Mouse (Mus musculus): ENCODE measurements around the gene Ccser2.

Gene Ccser2

DNA sequence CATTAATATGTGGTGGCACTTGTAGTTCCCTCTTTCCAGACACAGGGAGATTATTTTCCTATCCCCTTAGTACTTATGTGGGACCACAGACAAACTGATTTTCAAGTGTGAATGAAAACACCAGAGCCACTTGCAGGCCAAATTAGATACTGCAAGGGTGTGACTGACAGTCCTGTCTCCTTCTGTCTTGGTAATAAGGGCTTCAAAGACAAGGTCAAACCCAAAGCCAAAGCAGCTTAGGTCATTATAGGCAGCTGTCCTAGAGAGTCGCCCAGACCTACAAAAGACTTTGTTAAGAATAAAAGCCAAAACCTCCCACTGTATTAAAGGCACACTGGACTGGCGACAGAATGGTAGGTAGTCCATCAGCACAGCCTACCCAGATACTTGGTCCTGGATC, 30.6 kb downstream of the Ccser2 start:
- DNase-seq (ENCODE audit: low spot score in 2 of 2), result no peak

DNA sequence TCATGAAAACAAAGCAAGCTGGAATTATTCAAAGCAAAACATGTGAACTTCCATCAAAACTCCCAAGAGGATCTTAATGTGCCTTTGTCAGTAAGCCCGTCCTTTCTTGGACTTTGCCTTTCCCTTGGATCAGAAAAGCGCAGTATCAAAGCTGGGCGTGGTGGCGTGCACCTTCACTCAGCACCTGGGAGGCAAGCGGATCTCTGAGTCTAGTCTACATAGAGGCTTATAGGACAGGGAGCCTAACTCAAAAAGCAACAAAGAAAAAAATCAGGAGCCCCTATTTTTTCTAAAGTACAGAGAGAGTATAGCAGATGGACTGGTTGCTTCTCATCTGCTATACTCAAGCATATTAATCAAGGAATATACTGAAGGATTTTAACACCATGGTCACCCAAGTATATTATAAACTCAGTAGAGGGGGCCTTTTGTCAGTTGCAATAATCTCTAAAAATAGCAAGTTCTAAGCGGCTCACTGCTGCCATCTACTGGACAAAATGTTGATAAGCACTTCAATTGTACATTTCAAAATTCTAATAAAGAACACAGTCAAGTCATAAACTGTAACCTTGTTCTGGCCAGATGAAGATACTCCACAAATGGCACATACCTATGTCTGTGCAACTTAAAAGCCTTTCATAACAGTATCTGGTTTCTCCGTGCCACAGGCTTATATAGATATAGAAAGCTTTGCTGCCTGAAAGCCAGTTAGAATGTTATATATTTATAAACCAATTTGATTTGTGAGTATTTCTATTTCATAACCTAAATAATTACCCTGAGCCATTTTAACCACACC, 31.3 kb downstream of the Ccser2 start:
- no peak for DNase-seq (ENCODE audit: low spot score in 2 of 2)

DNA sequence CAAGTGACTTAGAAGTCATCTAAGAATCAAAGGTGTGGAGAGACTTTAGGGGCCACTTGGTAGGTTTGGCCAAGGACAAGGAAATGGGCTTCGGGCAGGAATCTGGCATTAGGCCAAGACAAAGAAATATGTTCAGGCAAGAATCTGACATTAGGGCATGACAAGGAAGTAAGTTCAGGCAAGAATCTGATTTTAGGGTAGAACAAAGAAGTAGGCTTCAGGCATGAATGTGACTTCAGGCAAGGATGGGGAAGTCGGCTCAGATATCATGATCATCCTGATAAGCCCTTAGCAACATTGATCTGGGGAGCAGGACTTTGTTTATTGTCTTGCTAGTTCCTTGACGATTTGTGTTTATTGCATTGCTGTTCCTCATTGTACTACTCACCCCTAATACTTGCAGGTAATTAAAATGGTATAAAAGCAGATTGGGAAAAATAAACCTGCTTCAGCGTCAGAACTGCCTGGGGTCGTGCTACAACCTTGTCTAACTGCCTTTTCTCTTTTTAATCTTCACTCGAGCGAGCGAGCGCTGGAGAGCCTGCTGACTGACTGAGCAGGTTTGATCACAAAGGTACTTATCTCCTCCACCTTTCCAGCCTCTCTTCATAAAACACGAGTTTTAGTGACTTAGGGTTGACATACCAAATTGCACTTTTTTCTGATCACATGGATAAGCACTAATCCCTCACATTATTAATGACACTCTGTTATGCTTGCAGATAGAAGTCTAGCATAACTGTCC, 35.8 kb downstream of the Ccser2 start:
- no peak for DNase-seq (ENCODE audit: low spot score in 2 of 2)

DNA sequence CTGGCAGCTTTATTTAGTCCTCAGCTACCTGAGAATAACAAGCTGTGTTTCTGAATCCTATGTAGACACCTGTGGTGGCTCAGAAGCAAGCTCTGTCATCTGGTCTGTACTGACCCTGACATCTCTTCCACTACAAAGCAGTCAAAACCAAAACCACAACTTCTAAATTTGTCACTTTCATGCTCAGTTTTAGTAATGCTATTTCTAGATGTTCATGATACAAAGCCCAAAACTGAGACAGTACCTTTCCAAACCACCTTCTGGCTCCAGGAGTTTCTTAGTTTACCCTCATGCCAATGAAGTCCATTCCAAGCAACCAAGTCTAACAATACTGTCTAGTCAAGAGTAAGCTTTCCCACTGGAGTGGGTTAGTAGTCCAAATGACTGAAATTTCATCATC, 36.5 kb downstream of the Ccser2 start:
- DNase-seq (ENCODE audit: low spot score in 2 of 2), result no peak

DNA sequence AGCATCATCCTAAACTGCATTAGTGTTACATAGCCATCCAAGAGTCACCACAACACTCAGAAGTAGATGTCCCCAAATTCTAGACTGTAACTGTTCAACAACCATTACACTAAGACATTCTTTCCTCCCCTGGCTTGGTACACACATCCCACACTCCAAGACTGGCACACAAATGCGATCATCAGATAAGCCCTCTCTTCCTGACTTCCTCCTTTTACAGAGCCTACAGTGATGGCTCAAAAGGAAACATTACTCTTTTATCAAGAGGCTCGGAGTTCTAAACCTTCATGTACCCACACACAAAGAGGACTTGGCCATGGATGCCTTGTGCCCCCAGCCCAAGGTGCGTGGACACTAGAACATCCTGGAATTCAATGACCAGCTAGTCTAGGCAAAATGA, 45.2 kb downstream of the Ccser2 start:
- no peak for DNase-seq (ENCODE audit: low spot score in 2 of 2)

DNA sequence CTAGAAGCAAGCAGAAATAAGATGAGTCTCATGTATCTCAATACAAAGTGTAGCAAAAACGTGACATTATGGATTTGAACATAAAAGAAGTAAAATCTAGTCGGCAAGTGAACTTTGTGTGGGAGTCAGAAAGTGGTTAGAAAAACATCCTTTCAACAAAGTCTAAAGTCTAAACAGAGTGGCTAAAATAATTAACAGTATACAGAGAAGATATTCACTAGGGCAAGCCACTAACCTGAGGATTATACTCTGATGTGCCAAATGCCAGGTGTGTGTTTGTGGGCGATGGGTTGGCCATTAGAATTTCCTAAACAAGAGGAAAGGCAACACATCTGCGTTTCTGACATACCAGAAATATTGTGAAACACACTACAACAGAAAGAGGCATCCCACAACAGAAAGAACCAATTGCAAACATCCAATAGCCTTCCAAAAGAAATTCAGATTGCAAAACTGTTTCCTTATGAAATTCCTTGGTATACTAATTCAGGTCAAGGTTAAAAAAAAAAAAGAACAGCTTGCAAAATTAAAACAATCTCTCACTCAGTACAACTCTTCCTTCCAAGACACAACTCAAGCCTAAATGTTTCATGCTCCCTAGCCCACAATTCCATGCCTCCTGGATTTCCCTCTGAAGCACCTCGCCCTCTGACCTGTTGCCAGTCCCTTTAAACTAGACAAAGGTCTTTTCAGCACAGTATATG, 47.1 kb downstream of the Ccser2 start:
- no peak for DNase-seq (ENCODE audit: low spot score in 2 of 2)

DNA sequence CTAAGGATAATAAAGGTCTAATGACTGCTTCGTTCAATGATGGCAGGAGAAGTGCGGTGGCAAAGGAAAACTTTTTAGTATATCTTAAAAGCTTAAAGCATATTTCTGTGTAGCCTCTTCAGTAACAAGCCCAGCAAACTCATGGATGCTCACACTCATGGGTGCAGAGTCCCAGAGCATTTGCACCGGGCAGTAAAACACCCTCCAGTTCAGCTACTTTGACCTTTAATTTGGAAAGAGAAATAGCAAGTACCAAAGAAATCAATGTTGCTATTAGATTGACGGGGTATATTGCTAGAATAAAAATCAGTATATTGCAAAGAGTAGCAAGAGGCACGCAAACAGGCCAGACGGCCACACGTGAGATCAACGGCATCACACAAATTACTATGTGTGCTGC, 48.7 kb downstream of the Ccser2 start:
- DNase-seq (ENCODE audit: low spot score in 2 of 2), result no peak

DNA sequence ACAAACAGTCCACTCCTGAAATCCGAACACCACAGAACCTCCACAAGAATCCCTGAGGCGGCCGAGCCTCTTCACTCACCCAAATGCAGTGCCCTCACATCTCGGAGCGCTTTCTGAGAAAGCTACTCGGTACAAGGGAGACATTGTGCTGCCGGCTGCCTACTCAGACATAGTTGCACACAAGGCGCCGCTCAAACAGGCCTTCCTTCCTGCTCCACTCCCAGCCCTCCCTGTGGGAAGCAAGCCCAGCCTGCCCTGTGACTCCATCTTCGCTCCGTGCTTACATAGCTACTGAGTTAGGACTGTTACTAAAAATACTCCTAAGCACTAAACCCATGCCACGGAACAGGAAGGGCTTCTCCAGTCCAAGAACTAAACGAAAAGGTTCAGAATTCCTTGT, 49.4 kb downstream of the Ccser2 start:
- peak; percentile 42 to 44 for DNase-seq (ENCODE audit: low spot score in 2 of 2)

DNA sequence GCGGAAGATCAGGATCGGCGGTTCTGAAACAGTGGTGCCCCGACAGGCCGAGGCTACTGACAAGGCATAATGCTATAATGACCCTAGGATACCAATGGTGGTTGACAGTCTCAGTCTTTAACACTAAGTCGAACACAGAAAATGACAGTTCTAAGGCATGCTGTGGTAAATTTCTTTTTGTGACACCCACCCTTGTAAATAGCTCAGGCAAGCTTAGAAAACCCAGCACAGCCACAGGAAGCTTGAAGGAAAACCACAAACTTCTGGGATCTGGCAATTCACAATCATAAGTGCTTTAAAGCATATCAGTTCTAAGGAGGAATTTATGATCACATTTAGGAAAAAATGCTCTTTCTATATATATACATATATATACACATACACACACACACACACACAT, 53.4 kb downstream of the Ccser2 start:
- DNase-seq (ENCODE audit: low spot score in 2 of 2), result no peak

DNA sequence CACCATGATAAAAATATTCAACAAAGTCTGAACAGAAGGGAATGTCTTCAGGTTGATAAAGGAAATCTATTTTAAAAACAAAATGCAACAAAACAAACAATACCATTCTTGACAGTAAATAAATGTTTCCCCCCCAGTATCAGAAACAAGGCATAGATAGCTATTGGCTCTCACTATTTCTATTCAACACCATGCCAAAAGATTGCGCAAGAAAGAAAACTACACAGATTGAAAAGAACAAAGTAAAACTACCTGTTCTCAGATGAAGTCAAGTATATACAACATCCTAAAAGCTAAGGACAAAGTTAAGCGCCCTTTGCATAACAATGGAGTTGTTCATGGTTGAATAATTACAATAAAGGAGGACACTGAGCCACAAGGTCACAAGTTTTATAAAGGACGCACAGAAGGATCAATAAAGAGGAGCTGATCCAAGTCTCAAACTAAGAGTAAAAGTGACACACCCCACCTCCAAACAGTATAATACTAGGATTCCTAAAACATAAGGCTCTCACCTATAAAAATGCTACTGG, 54.0 kb downstream of the Ccser2 start:
- no peak for DNase-seq (ENCODE audit: low spot score in 2 of 2)

DNA sequence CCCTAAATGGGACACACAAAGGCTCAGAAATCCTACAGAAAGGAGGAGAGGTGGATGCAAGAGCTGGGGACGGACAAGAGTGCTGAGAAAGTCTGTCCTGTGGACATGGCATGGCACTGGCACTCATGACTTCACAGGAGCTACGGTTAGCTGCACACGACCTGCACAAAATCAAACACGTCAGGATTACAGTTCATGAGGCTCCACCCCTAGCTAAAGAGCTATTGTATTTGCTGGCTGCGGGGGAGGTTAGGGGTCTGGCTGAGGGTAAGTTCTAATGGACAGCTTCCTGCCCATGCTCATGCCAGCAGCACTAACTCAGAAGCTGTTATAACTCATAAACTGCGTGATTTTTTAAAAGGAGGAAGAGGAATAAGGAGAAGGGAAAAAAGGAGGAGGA, 56.8 kb downstream of the Ccser2 start:
- no peak for DNase-seq (ENCODE audit: low spot score in 2 of 2)

DNA sequence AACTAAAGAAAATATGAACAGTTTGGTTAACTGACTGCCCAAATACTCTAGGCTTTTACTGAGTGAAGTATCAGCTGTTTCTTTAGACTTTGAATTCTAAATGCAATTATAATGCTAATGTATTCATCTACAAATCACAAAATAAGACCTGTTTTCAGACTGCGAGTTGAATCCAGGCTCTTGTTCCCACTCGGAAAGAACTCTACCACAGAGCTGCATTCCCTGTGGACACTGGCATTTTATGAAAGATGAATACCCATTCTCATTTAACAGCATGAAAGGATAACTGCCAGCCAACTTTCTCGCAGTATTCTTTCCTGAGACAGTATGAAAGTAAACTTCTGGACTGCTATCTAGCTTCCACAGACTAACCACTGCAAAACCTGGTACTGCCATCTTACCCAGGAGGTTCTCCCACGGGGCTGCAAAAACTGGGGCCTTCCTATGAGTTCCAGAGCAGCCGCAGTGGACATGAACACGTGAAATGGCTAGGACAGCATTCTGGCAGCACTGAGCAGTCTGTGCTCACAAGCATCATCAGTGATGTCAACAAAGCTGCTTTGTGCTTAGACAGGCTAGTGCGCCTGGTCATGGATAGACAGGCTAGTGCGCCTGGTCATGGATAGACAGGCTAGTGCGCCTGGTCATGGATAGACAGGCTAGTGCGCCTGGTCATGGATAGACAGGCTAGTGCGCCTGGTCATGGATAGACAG, 62.6 kb downstream of the Ccser2 start:
- no peak for DNase-seq (ENCODE audit: low spot score in 2 of 2)

DNA sequence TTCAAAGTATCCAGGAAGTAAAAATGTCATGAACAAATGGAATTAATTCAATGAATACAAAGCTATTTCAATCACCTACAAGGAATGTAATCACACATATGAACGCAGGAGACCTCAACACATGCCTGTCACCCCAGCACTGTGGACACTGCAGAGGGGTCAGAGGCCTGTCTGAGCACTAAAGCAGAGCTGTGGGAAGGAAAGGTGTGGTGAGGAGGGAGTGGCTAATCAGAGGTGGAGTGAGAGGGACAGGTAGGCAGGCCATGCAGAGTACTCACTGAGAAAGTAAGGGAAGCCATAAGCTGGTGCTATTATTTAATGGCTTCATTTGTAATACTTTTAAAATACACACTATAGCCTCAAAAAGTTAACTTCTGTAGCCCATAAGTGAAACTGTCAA, 64.4 kb downstream of the Ccser2 start:
- DNase-seq (ENCODE audit: low spot score in 2 of 2), result no peak

DNA sequence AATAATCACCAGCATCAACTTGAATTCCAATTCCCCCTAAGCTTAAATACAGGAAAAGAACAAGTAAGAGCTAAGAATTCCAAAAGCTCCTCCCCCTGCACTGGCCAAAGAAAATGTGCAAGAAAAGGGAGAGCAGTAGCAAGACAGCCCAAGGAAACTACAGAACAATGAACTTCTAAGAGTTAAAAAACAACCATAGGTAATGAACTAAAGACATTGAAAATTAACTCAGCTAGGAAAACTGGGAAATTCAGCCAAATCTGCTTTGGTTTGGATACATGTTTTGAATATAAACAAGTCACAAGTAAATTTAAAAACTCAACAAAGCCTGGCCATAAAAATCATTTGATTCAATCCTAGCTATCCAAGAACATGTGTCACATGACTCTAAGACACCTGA, 67.7 kb downstream of the Ccser2 start:
- no peak for DNase-seq (ENCODE audit: low spot score in 2 of 2)

DNA sequence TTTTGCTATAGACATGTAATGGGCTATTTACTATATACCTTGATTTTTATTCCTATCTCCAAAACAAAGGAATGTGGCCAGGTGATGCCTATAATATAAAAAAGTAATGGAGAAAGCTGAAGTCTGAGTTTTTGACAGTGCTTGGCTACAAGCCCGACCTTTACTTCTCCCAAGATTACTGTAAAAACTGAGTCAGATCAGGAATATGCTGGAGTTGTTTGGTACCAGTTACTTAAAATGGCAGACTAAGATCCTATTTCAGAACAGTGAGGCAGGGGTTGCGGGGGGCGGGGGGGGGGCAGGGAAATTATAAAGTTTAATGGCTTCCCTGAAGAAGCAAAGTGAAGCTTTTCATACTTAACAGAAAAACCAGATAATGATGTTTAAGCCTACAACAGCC, 73.9 kb downstream of the Ccser2 start:
- DNase-seq (ENCODE audit: low spot score in 2 of 2), result no peak

DNA sequence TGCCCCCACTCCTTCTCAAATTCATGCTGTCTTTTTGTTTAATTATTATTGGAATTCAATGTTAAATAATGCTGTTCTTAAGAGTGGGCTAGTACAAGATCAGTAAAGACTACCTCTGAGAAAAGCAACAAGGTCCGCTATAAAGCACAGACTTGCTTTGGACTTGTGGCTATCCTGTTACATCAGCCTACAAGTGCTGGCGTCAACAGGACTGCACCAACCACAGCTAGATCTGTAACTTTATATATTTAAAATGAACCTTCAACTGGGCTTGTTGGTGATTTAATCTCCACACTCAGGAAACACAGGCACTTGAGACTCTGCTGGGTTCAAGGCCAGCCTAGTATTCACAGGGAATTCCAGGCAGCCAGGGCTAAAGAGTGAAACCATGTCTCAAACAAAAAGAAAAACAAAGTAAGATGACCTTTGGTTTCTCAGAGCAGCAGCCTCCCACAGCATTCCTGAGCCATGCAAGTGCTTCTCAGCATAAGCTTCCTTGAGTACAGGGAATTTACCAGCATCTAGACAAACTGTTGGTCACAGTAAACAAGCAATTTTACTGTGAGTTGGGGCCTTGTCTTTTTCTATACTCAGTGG, 75.7 kb downstream of the Ccser2 start:
- DNase-seq (ENCODE audit: low spot score in 2 of 2), result no peak

DNA sequence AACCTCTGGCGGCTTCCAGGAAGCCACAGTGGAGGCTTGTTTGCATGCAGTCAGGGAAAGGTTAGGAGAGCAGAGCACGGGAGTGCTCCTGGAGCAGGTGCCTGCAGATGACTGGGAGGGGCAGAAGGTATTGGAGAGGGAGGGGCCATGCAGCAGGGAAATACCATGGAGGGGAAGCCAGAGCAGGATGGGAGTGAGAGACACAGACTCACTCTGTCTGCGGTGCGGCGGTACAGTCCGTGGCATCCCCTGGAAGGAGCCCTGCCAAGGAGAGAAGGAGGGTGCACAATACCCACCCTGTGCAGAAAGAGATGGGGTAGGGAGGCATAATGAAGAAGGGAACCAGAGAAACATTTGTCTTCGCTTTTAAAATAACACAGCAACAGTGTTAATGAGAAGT, 78.4 kb downstream of the Ccser2 start:
- DNase-seq (ENCODE audit: low spot score in 2 of 2), result no peak

DNA sequence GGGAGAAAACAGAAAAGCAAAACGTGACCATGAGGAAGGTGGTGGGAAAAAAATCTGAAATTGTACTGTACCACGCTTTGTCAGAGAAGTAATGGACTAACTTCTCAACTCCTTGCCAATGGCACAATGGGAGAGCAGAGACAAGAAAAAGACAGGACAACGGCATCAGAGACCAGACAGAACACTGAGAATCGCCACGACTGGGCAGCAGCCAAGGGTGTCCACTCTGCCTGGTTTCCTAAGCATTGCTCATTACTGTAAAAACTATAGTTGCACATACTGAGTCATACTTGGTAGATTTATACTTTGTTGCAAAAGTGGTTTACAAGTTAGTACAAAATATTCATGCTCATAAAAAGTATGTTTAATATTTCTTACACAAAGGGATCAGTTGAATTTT, 82.9 kb downstream of the Ccser2 start:
- DNase-seq (ENCODE audit: low spot score in 2 of 2), result no peak

DNA sequence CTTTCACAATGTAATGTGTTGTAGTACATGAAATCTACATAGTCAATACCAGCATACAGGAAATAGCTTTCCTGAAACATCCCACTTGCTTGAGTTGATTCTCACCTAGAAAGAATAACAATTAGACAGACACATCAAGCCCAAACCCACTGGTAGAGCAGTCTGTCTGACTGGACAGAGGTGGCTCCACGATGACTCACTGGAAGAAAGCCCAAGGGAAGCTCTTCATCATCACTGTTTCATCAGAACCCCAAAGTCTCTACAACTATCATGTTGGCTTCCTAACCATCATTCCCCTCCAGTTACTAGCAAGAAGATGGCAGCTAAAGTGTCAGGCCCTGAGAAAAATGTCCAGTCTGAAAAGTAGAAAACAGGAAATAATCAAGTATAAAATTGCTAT, 83.5 kb downstream of the Ccser2 start:
- no peak for DNase-seq (ENCODE audit: low spot score in 2 of 2)

DNA sequence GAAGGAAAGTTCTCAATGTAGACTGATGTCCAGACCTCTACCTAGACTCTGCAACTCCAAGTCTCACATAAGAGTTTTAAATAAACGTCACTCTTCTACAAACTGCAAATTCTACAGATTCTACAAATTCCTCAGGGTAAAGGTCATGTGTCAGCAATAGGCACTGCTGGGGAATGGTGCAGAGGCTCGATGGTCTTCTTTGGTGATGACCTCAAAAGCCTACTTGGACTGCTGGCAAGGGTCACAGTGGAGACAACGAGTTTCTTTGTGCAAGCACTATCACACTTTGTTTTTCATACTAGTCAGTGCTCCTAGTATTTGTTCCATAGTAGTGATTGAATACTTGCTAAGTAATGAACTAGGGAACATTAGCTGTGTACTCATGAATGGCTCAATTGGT, 85.0 kb downstream of the Ccser2 start:
- no peak for DNase-seq (ENCODE audit: low spot score in 2 of 2)

DNA sequence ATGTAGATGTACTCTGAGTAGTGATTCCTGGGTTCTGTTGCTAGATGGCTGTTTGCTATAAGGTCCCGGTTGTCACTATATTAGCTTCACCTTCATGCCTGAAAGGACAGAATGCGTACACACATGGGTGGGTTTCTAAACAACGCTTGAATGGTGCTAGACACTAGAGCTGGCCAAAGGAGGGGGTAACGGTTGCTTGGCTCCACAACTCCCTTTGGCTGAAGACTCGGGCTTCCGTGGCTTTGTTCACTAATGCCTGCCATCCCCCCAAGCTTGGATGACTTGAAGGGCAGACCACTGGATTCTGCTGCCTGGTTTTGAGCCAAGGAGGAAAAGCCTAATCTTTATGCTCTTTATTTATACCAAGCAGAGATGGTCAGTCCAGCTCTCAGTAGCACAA, 98.3 kb downstream of the Ccser2 start:
- no peak for DNase-seq (ENCODE audit: low spot score in 2 of 2)
